Mouse (Mus musculus): ENCODE measurements around the gene Med20.

DNA sequence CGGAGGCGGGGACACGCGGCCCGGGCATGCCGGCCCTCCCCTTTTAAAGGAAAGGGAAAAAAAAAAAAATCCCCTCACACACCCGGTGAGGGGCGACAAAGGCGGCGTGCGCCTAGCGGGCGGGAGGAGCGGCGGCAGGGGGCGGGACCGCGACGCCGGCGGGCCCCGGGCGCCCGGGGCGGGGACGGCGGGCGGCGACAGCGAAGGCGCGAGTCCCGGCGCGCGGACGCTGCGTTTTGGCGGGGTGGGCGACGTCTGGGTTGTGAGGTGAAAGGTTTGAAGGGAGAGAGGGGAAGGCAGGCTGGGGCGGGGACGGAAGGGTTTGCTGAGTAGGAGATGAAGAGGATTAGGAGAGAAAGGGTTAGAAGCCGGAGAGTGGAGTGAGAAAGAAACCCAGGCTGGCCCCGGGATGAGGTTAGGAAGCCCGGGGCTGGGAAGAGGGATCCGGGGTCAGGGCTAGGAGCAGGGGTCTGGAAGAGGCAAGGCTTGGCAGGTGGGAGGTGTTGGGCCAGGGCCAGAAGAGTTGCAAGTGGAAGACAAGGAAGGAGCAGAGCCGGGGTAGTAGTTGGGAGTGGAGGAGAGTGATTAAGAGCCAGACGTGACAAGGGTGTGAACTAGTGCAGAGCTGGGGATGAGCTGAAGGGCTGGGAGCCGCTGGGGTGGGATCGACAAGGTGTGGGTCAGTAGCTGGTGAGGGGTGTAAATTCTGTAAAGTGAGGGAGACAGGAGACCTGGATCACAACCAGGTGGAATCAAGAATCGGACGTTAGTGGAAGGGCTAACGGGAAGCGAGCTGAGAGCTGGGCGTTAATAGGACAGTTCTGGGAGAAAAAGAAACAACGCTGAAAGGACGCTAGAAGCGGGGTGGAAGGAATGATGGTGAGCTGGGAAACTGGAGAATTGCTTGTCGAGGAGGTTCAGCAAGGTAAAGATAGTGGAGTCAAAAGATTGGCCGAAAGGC lies 18.6 kb downstream of the Med20 start:
- no peak for TF ChIP-seq CTCF (IDR thresholded peaks at IDR 0.05; ENCODE audit: control insufficient read depth, insufficient read depth, insufficient read length)
- TF ChIP-seq USF1 (IDR thresholded peaks at IDR 0.05; ENCODE audit: low read depth) = no peak
- no peak for TF ChIP-seq CEBPB (IDR thresholded peaks at IDR 0.05; ENCODE audit: low read depth)
- no peak for TF ChIP-seq FOSL1 (IDR thresholded peaks at IDR 0.05; ENCODE audit: insufficient read depth, low read length, poor library complexity, severe bottlenecking)
